Mouse (Mus musculus) erythroblast, embryonic 14.5 days (primary cell): ENCODE results near the gene Nkain2.

Source experiments
- GATA1 ChIP-seq: IDR thresholded peaks from 2 replicates; pipeline ENCODE4 v1.6.1; 2012; ENCODE audit warnings: low read length, inconsistent platforms, mixed read lengths
- TAL1 ChIP-seq: IDR thresholded peaks from 3 replicates; pipeline ENCODE4 v1.6.1; 2012; ENCODE audit warnings: low read length, inconsistent platforms, mixed read lengths

GRCm38 (mm10) chr10:32577276-32577580, 313.0 kb downstream of the Nkain2 start:
- TF ChIP-seq TAL1 (no peak), GATA1 (no peak)
